Mouse (Mus musculus): ENCODE data around the gene Slc46a2. TPM values are rescaled to one million over a fixed set of nuclear protein-coding genes. Genes with fewer than 3 reads are reported as not detected.
A peak's percentile ranks its signal among the peaks of the same experiment; 100 is the strongest.

Slc46a2 gene
- total and polyA plus RNA-seq, 3 experiments = 0.05 TPM; not detected in 2

- peaks cover 90% of the 10 kb centered on the region for H3K36me3 ChIP-seq (replicated peaks)
These were observed 19.8 kb downstream of the Slc46a2 start for GRCm38 (mm10) chr4:59894977-59895575.

GRCm38 (mm10) chr4:59894415-59894814 is 20.4 kb downstream of the Slc46a2 start:
- no peak for TF ChIP-seq POLR2AphosphoS5 (IDR thresholded peaks at IDR 0.05; ENCODE audit: insufficient replicate concordance, low read depth, low read length)
- no peak for TF ChIP-seq TAL1 (conservative IDR thresholded peaks at IDR 0.05; ENCODE audit: low read depth, low read length)
- no peak for TF ChIP-seq GATA2 (IDR thresholded peaks at IDR 0.05; ENCODE audit: borderline replicate concordance, low read depth, low read length)
- no peak for TF ChIP-seq CTCF (IDR thresholded peaks at IDR 0.05; ENCODE audit: low read depth, low read length)
- no peak for TF ChIP-seq GATA1 (IDR thresholded peaks at IDR 0.05; ENCODE audit: borderline replicate concordance, low read length)
- no peaks in the 10 kb centered on the region for H3K9me3 ChIP-seq (replicated peaks)
- H3K36me3 ChIP-seq (replicated peaks) = peaks cover 90% of the 10 kb centered on the region
- ATAC-seq (ENCODE audit: extremely low read depth, insufficient number of reproducible peaks, low FRiP score, poor library complexity, severe bottlenecking) = no peak
- H3K4me1 ChIP-seq (ENCODE audit: insufficient read depth, low read depth, low read length) = peaks cover 16% of the 10 kb centered on the region
- H3K27me3 ChIP-seq (ENCODE audit: insufficient read depth, low read length) = no peaks in the 10 kb centered on the region
- DNase-seq (ENCODE audit: low spot score) = no peak
- no peak overlapping the region for H3K4me3 ChIP-seq (ENCODE audit: low read depth, low read length)

More at GRCm38 (mm10) chr4:59894977-59895575, 19.8 kb downstream of the Slc46a2 start:
- TF ChIP-seq TAL1 (conservative IDR thresholded peaks at IDR 0.05; ENCODE audit: low read depth, low read length) = no peak
- TF ChIP-seq POLR2AphosphoS5 (IDR thresholded peaks at IDR 0.05; ENCODE audit: insufficient replicate concordance, low read depth, low read length) = no peak
- no peak for TF ChIP-seq GATA1 (IDR thresholded peaks at IDR 0.05; ENCODE audit: borderline replicate concordance, low read length)
- TF ChIP-seq CTCF (IDR thresholded peaks at IDR 0.05; ENCODE audit: low read depth, low read length) = no peak
- TF ChIP-seq GATA2 (IDR thresholded peaks at IDR 0.05; ENCODE audit: borderline replicate concordance, low read depth, low read length) = no peak
- peak; percentile 22 for DNase-seq (ENCODE audit: low spot score)
- Histone ChIP-seq H3K27me3 (ENCODE audit: insufficient read depth, low read length) (no peaks in the 10 kb centered on the region), H3K9me3 (replicated peaks) (no peaks in the 10 kb centered on the region), H3K4me1 (ENCODE audit: insufficient read depth, low read depth, low read length) (peaks cover 16% of the 10 kb centered on the region), H3K4me3 (ENCODE audit: low read depth, low read length) (no peak overlapping the region)
- peak; percentile 72 for ATAC-seq (ENCODE audit: extremely low read depth, insufficient number of reproducible peaks, low FRiP score, poor library complexity, severe bottlenecking)

GRCm38 (mm10) chr4:59892731-59893130 is 22.1 kb downstream of the Slc46a2 start:
- Histone ChIP-seq H3K36me3 (replicated peaks) (peaks cover 83% of the 10 kb centered on the region), H3K4me3 (ENCODE audit: low read depth, low read length) (no peak overlapping the region)
- no peak for ATAC-seq (ENCODE audit: extremely low read depth, insufficient number of reproducible peaks, low FRiP score, poor library complexity, severe bottlenecking)

GRCm38 (mm10) chr4:59891723-59892416 is 23.0 kb downstream of the Slc46a2 start:
- Histone ChIP-seq H3K9me3 (replicated peaks) (no peaks in the 10 kb centered on the region), H3K27me3 (ENCODE audit: insufficient read depth, low read length) (no peaks in the 10 kb centered on the region), H3K4me1 (ENCODE audit: insufficient read depth, low read depth, low read length) (peaks cover 16% of the 10 kb centered on the region), H3K36me3 (replicated peaks) (peaks cover 77% of the 10 kb centered on the region), H3K4me3 (ENCODE audit: low read depth, low read length) (no peak overlapping the region)
- ATAC-seq (ENCODE audit: extremely low read depth, insufficient number of reproducible peaks, low FRiP score, poor library complexity, severe bottlenecking) = no peak
- TF ChIP-seq GATA2 (IDR thresholded peaks at IDR 0.05; ENCODE audit: borderline replicate concordance, low read depth, low read length) (no peak), POLR2AphosphoS5 (IDR thresholded peaks at IDR 0.05; ENCODE audit: insufficient replicate concordance, low read depth, low read length) (no peak), GATA1 (IDR thresholded peaks at IDR 0.05; ENCODE audit: borderline replicate concordance, low read length) (no peak), CTCF (IDR thresholded peaks at IDR 0.05; ENCODE audit: low read depth, low read length) (no peak), TAL1 (conservative IDR thresholded peaks at IDR 0.05; ENCODE audit: low read depth, low read length) (no peak)
- DNase-seq (ENCODE audit: low spot score) = no peak

More at GRCm38 (mm10) chr4:59892731-59893130, 22.1 kb downstream of the Slc46a2 start:
- Histone ChIP-seq H3K4me1 (ENCODE audit: insufficient read depth, low read depth, low read length) (peaks cover 16% of the 10 kb centered on the region), H3K27me3 (ENCODE audit: insufficient read depth, low read length) (no peaks in the 10 kb centered on the region), H3K9me3 (replicated peaks) (no peaks in the 10 kb centered on the region)
- TF ChIP-seq TAL1 (conservative IDR thresholded peaks at IDR 0.05; ENCODE audit: low read depth, low read length) (no peak), GATA2 (IDR thresholded peaks at IDR 0.05; ENCODE audit: borderline replicate concordance, low read depth, low read length) (no peak), GATA1 (IDR thresholded peaks at IDR 0.05; ENCODE audit: borderline replicate concordance, low read length) (no peak), POLR2AphosphoS5 (IDR thresholded peaks at IDR 0.05; ENCODE audit: insufficient replicate concordance, low read depth, low read length) (no peak), CTCF (IDR thresholded peaks at IDR 0.05; ENCODE audit: low read depth, low read length) (no peak)
- no peak for DNase-seq (ENCODE audit: low spot score)

GRCm38 (mm10) chr4:59890086-59890600 is 24.7 kb downstream of the Slc46a2 start:
- ATAC-seq (ENCODE audit: extremely low read depth, insufficient number of reproducible peaks, low FRiP score, poor library complexity, severe bottlenecking) = no peak
- H3K4me1 ChIP-seq (ENCODE audit: insufficient read depth, low read depth, low read length) = peaks cover 12% of the 10 kb centered on the region
- H3K36me3 ChIP-seq (replicated peaks) = peaks cover 74% of the 10 kb centered on the region

GRCm38 (mm10) chr4:59888014-59888413 is 26.8 kb downstream of the Slc46a2 start:
- Histone ChIP-seq H3K4me3 (ENCODE audit: low read depth, low read length) (no peak overlapping the region), H3K4me1 (ENCODE audit: insufficient read depth, low read depth, low read length) (peaks cover 4% of the 10 kb centered on the region; the same call in 1 of the 2 replicates), H3K9me3 (replicated peaks) (no peaks in the 10 kb centered on the region), H3K36me3 (replicated peaks) (peaks cover 71% of the 10 kb centered on the region), H3K27me3 (ENCODE audit: insufficient read depth, low read length) (no peaks in the 10 kb centered on the region)
- DNase-seq (ENCODE audit: low spot score) (no peak), ATAC-seq (ENCODE audit: extremely low read depth, insufficient number of reproducible peaks, low FRiP score, poor library complexity, severe bottlenecking) (no peak)
- TF ChIP-seq GATA1 (IDR thresholded peaks at IDR 0.05; ENCODE audit: borderline replicate concordance, low read length) (no peak), CTCF (IDR thresholded peaks at IDR 0.05; ENCODE audit: low read depth, low read length) (no peak), GATA2 (IDR thresholded peaks at IDR 0.05; ENCODE audit: borderline replicate concordance, low read depth, low read length) (no peak), POLR2AphosphoS5 (IDR thresholded peaks at IDR 0.05; ENCODE audit: insufficient replicate concordance, low read depth, low read length) (no peak)

More at GRCm38 (mm10) chr4:59890086-59890600, 24.7 kb downstream of the Slc46a2 start:
- DNase-seq (ENCODE audit: low spot score) = no peak
- TF ChIP-seq CTCF (IDR thresholded peaks at IDR 0.05; ENCODE audit: low read depth, low read length) = no peak
- TF ChIP-seq TAL1 (conservative IDR thresholded peaks at IDR 0.05; ENCODE audit: low read depth, low read length) = no peak
- TF ChIP-seq POLR2AphosphoS5 (IDR thresholded peaks at IDR 0.05; ENCODE audit: insufficient replicate concordance, low read depth, low read length) = no peak
- no peak for TF ChIP-seq GATA1 (IDR thresholded peaks at IDR 0.05; ENCODE audit: borderline replicate concordance, low read length)
- no peak for TF ChIP-seq GATA2 (IDR thresholded peaks at IDR 0.05; ENCODE audit: borderline replicate concordance, low read depth, low read length)
- H3K27me3 ChIP-seq (ENCODE audit: insufficient read depth, low read length) = no peaks in the 10 kb centered on the region
- H3K9me3 ChIP-seq (replicated peaks) = no peaks in the 10 kb centered on the region
- no peak overlapping the region for H3K4me3 ChIP-seq (ENCODE audit: low read depth, low read length)
